Mouse (Mus musculus): ENCODE results near the gene Olfr1098. TPM values are rescaled to one million over a fixed set of nuclear protein-coding genes. Genes with fewer than 3 reads are reported as not detected.

The Olfr1098 gene
- not detected for total RNA-seq (2021)

- no peak for DNase-seq
Measured at GRCm38 (mm10) chr2:86924445-86924844, at the start of gene Olfr1098. TSS of gene Olfr1098 (minus strand) at chr2:86924545.

GRCm38 (mm10) chr2:86960593-86960992 lies 36.2 kb upstream of the Olfr1098 start, which contains the start of gene Olfr1099:
TSS of gene Olfr1099 (minus strand) at chr2:86960693.
- no peak for DNase-seq

DNA sequence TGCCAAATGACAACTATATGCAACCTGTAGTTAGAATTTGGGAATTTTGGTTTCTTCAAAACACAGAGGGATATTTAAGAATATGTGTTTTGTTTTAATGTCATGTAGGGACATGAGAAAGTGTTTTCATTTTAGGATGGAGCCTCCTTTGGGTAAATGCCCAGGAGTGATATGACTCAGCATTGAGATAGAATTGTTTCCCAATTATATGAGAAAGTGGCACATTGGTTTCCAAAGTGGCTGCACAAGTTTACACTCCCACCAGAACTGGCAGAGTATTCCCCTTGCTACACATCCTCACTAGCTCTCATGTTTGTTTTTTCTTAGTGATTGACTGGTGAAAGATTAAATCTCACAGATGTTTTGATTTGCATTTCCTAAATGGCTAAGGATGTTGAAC lies 2.2 kb upstream of the Olfr1098 start:
- no peak for DNase-seq

DNA sequence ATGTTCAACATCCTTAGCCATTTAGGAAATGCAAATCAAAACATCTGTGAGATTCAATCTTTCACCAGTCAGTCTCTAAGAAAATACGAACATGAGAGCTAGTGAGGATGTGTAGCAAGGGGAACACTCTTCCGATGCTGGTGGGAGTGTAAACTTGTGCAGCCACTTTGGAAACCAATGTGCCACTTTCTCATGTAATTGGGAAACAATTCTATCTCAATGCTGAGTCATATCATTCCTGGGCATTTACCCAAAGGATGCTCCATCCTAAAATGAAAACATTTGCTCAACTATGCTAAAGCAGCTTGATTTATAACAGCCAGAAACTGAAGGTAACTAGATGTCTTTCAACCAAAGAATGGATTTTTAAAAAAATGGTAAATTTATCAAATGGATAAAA lies 18.7 kb downstream of the Olfr1098 start:
- no peak for DNase-seq

GRCm38 (mm10) chr2:86892116-86892515 lies 32.2 kb downstream of the Olfr1098 start, which contains the start of gene Olfr1097:
TSS of gene Olfr1097 (minus strand) at chr2:86892216.
- no peak for DNase-seq

- DNase-seq, result no peak
Measured at GRCm38 (mm10) chr2:86874702-86875101, 49.6 kb downstream of the Olfr1098 start, which contains the start of gene Gm13723. TSS of gene Gm13723 (minus strand) at chr2:86874802.

Other genes starting within 250 kb of the Olfr1098 start
- not detected for gene Olfr1086, start 244.5 kb downstream of the Olfr1098 start, total RNA-seq (2021)
- gene Olfr1087, start 226.2 kb downstream of the Olfr1098 start, total RNA-seq (2021), result not detected
- gene Olfr1089, start 190.8 kb downstream of the Olfr1098 start, total RNA-seq (2021), result not detected
- gene Olfr1090, start 165.6 kb downstream of the Olfr1098 start, total RNA-seq (2021), result not detected
- not detected for gene Olfr1093, start 142.1 kb downstream of the Olfr1098 start, total RNA-seq (2021)
- gene Olfr141, start 114.5 kb downstream of the Olfr1098 start, total RNA-seq (2021), result not detected
- gene Olfr1094, start 99.9 kb downstream of the Olfr1098 start, total RNA-seq (2021), result not detected
- gene Olfr1095, start 72.8 kb downstream of the Olfr1098 start, total RNA-seq (2021), result not detected
- gene Gm13723, start 49.7 kb downstream of the Olfr1098 start, total RNA-seq (2021), result not detected
- gene Olfr1097, start 32.3 kb downstream of the Olfr1098 start, total RNA-seq (2021), result not detected
- not detected for gene Olfr1099, start 36.1 kb upstream of the Olfr1098 start, total RNA-seq (2021)
- not detected for gene Olfr1100, start 55.4 kb upstream of the Olfr1098 start, total RNA-seq (2021)
- gene Olfr1101, start 66.7 kb upstream of the Olfr1098 start, total RNA-seq (2021), result not detected
- gene Olfr1102, start 73.9 kb upstream of the Olfr1098 start, total RNA-seq (2021), result not detected
- gene Olfr1104, start 102.5 kb upstream of the Olfr1098 start, total RNA-seq (2021), result not detected
- gene Olfr1105, start 112.0 kb upstream of the Olfr1098 start, total RNA-seq (2021), result not detected
- not detected for gene Olfr1106, start 127.7 kb upstream of the Olfr1098 start, total RNA-seq (2021)
- gene Olfr1107, start 151.3 kb upstream of the Olfr1098 start, total RNA-seq (2021), result not detected
- gene Olfr1109, start 171.5 kb upstream of the Olfr1098 start, total RNA-seq (2021), result not detected
- gene Olfr259, start 190.0 kb upstream of the Olfr1098 start, total RNA-seq (2021), result not detected
- gene Olfr1110, start 215.8 kb upstream of the Olfr1098 start, total RNA-seq (2021), result not detected
- not detected for gene Olfr1111, start 228.1 kb upstream of the Olfr1098 start, total RNA-seq (2021)

Measured in layer of hippocampus, postnatal 36 days (tissue).